Mouse (Mus musculus) kidney, postnatal 36 days (tissue): ENCODE results near the gene Spag7.

Source experiments
- DNase-seq, 2 experiments: peaks; one replicate each; pipeline ENCODE4 v3.0.0; 2021 to 2022; ENCODE audit warnings: mixed read lengths in 2 of 2

Spag7 gene

DNA sequence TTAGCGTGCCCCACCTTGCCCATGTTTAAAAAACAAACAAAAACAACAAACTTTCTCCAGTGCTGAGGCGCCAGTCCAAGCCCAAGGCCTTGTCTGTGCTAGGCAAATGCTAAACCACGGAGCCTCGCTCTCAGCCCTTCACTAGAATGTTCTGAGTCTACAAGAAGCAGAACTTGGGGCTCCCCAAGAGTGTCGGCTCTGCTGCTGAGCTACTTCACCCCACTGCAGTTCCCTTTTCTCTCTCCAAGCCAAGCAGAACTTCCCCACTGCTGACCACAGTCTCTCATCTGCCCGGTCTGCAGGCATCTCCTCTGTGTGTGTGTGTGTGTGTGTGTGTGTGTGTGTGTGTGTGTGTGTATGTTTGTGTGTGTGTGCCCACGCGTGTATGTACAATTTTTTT is 10.7 kb upstream of the Spag7 start:
- DNase-seq = no peak

- DNase-seq = no peak
Measured at GRCm38 (mm10) chr11:70679361-70679760, 10.1 kb upstream of the Spag7 start.

DNA sequence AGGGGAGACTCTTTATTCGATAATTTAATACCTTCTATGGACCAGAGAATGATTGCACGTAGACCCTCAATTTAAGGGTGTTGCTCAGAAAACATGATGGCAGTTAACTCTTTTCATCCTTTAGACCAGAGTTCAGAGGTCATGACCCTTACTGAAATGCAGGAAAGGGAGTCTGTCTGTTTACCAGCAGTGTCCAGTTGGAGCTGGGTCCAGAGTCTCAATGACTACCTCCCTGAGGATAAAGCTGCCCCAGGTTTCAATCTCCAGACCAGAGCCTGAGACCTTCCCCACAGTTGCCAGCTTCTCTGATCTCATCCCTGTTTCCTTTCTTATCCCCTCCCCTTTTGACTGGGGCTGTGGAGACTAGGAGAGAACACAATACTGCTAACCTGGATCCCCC is 9.4 kb upstream of the Spag7 start:
- DNase-seq = no peak

DNA sequence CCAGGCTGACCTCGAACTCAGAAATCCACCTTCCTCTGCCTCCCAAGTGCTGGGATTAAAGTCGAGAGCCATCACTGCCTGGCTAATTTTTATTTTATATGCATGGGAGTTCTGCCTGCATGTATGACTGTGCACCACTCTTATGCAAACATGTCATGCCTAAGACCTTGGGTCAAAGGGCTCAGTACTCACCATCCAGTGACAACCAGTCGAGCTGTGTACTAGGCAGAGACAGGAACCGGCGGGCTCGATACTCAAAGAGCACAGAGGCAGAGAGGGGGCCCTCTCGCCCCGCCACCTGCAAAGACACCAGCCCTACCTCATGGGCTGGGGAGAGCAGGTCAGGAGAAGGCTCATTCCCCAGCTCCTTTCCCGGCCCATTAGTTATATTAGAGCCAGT is 8.9 kb upstream of the Spag7 start:
- no peak for DNase-seq

DNA sequence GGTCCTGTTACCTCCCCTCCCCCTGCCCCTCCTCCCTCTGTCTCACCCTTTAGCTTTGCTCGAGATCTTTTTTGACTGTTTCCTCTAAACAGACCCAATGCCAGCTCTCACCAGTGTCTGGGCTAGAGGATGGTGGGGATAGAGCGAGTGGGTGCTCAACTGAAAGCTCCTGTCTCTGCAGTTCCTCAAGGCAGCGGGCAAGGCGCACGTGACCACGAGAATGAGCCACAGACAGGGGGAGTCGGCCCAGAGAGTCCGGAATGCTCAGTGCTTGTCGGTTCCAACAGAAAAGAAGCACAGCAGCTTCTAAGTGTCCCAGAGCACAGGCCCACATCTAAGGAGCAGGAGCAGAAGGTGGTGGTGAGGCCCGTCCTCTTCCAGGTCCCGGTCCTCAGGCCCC is 5.3 kb upstream of the Spag7 start:
- DNase-seq = no peak

- no peak for DNase-seq
Measured at GRCm38 (mm10) chr11:70674014-70674413, 4.8 kb upstream of the Spag7 start.

DNA sequence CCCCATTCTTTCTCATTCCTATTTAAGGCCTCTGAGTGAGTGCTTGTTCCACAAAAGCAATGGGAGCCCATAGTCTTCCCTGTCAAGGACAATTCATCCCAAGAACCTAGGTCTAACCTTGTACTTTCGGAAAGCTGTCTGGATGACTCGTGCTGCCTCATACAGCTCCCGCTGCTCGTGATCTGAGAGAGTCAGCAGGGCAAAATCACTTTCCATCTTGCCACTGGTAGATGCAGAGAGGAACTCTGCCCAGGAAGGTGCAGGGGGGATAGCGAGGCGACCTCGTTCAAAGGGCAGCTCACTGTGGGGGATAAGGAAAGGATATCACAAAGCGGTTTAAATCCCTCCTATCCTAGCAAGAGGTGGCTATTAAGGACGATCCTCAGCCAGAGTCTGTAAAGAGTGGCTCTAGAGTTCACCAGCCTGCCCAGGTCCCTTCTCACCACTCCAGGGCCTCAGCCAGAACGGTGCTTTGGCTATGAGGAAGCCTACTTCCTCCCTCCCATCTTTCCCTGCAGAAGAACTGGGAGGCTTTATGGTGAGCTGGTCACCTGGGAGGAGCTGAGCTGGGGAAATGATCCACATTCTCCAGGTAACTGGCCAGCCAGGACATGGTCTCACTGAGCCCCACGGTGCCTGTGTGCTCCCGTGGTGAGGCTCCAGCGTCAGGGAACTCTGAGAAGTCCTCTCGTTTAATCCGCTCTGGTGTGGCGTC is 2.3 kb upstream of the Spag7 start:
- peak; percentile 25 to 36 for DNase-seq

DNA sequence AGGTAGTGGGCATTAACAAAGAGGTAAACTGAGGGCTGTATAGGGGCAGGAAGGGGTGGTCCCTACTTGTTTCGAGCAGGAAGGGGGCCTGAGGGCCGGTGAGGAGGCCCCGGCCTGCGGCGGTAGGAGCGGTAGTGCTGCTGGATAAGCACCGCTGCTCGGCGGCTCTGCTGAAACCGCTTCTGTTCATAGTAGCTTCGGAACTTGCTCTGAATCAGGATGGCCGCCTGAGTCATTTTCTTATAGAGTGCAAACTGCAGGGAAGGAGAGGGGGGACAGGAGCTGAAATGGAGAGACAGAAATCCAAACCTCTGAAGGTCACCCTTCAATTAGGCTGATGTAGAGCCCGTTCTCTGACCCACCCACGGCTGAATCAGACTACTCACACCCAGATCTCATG is 1.3 kb upstream of the Spag7 start:
- DNase-seq = peak in 1 of 2 experiments; percentile 45

- DNase-seq = peak; percentile 72 to 82
Measured at GRCm38 (mm10) chr11:70669582-70670345, 548 bp upstream of the Spag7 start.

DNA sequence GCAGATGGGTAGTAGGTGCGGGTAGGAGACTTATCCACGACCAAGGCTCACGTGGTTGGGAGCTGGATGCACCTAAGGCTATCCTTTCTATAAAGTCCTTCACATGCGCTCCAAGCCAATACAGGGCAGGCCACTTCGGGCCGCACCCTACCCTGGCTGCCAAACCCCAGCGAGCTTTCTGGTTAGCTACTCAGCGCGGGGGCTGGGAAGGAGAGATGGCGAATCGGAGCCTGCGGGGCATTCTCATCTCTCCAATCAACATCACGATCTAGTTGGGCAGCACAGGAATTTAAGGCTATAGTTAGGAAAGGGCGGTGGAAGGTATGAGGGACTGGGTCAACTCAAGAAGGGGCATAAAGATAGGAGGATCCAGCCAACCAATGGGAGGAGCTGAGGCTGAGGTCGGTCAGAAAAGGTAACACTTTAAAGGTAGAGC is 863 bp downstream of the Spag7 start:
- DNase-seq = peak in 1 of 2 experiments; percentile 82

GRCm38 (mm10) chr11:70667271-70668150 is 1.7 kb downstream of the Spag7 start:
- DNase-seq = no peak

- no peak for DNase-seq
Measured at GRCm38 (mm10) chr11:70666687-70667086, 2.5 kb downstream of the Spag7 start.

GRCm38 (mm10) chr11:70664741-70665140 is 4.5 kb downstream of the Spag7 start:
- DNase-seq = no peak

DNA sequence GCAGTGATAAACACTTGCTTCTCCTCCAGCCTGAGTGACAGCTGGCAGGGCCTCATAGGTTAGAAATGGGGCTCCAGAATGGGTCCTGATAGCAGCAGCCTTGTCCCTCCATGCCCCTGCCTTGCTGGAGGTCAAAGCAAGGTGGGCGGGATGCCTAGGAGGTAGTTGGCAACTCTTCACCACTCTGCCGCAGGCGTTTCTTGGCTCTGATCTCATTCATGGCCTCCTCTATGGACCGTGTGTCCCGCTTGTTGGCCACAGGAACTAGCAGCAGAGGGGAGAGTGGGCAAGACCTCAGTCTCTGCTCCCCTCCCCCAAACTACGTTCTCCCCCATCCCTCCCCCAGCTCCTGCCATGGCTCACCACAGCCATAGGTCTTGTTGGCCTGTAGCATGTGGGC is 5.3 kb downstream of the Spag7 start:
- DNase-seq = no peak

DNA sequence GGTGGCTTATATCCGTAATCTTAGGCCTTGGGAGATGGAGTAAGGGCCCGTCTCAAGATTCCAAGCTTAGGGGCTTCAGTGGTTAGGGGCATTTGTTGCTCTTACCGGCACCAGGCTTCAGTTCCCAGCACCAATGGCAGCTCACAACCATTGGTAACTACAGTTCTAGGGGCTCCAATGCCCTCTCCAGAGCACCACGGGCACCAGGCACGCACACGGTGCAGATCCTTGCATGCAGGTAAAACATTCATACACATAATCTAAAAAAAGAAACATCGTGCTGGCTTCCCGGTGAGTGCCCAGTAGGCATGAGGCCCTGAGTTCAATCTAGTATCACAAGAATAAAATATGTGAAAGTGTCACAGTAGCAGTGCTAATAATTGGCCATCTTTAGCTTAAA is 6.1 kb downstream of the Spag7 start:
- no peak for DNase-seq

DNA sequence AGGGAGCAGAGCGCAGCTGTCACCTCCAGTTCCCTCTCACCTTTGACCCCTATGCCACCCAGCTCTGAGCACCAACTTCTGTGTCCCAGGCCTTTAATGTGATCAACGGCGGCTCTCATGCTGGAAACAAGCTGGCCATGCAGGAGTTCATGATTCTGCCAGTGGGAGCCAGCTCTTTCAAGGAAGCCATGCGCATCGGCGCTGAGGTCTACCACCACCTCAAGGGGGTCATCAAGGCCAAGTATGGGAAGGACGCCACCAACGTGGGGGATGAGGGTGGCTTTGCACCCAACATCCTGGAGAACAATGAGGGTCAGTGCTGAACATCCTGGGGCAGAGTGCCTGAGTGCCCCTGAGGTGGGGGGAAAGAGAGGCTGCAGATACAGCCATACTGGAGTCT is 8.6 kb downstream of the Spag7 start:
- no peak for DNase-seq

DNA sequence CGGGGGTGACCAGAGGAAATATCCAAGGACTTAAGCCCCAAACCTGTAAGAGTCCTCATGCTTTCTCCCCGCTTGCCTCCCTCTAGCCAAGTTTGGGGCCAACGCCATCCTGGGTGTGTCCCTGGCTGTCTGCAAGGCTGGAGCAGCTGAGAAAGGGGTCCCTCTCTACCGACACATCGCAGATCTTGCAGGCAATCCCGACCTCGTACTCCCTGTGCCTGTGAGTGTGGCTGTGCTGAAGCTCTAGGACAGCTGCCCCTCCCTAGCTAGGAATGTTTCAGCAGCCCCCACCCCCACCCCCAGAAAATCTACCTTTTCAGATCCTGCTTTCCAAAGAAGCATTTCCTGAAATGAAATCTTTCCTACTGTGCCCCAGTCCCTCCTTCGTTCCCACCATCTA is 10.3 kb downstream of the Spag7 start:
- no peak for DNase-seq

- DNase-seq = no peak
Measured at GRCm38 (mm10) chr11:70658521-70658920, 10.7 kb downstream of the Spag7 start.

GRCm38 (mm10) chr11:70657991-70658390 is 11.2 kb downstream of the Spag7 start:
- no peak for DNase-seq

GRCm38 (mm10) chr11:70657573-70657972 is 11.6 kb downstream of the Spag7 start:
- DNase-seq = no peak

- no peak for DNase-seq
Measured at GRCm38 (mm10) chr11:70656964-70657363, 12.3 kb downstream of the Spag7 start, which contains the start of gene Eno3. Gene Eno3 (plus strand): TSS chr11:70657202.

DNA sequence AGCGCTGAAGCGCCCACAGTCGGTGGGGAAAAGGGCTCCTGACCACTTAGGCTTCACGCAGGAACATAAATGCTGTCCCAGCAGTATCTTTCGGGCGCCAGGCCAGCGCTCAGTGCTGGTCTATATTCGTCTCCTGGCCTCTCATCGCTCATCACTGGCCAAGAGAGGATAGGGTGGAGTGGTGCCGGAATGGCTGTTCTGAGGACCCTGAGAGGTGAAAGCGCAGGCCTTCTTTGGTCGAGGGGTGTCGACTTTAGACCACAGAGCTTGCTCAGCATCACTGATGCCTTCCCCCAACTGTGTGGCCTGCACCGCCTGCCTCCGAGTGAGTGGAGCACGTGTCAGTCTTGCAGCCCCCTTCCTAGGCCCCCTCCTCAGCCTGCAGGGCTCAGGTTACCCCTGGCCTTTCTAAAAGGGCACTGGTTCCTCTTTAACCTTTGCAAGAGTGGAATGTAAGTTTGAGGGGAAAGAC is 12.7 kb downstream of the Spag7 start:
- peak; percentile 35 to 69 for DNase-seq
